Mouse (Mus musculus) lung, postnatal 36 days (tissue): ENCODE measurements at regions not wholly inside any gene's neighbourhood (a gene's known extent, or its start where the extent isn't known, plus 50 kb on each side); places are given as distances from the start of the nearest gene placed in this dataset.
A peak's percentile ranks its signal among the peaks of the same experiment; 100 is the strongest.

ENCODE experiments used
- DNase-seq: peaks from one replicate; pipeline ENCODE4 v3.0.0; 2022; ENCODE audit warnings: mixed read lengths

DNA sequence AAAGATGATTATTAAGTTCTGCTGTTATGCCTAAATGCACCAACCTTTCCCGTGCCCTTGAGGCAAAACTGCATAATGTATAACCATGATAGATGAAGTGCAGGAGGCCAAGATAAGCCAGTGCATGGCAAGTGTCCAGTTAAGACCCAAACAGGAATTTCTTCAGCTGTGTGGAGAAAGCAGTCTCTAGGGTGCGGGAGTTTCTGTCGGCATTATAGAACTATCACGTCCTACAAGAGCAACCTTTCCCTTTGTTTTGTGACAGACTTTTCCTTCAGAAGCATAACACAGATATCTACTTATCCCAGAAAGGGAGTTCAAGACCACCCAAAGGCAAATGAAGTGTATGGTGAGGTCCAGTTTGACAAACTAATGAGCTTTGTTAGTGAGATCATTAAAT is 560.1 kb upstream of the Cdh18 start:
- DNase-seq, result no peak

GRCm38 (mm10) chr15:21993309-21993708 is 555.5 kb upstream of the Cdh18 start:
- no peak for DNase-seq

- DNase-seq, result no peak
These were observed 553.5 kb upstream of the Cdh18 start for GRCm38 (mm10) chr15:21995121-21995826.

DNA sequence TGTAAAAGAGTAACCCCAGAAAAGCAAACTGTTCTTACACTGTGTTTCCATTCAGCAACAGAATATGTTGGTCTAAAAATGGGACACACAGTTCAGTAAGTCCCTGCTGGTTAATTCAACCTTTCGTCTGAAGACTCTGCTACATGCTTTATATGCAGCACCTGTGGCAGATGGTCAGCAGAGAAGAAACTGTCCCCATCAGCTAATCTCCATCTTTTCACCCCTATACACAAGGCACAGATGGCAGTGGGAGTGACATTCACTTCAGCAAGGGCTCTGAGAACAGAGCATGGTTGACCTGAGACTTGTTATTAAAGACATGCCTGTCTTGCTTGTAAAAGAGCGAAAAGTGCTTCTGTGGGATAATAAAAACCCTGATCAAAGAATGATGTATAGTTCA is 528.8 kb upstream of the Cdh18 start:
- no peak for DNase-seq

GRCm38 (mm10) chr15:22030215-22030614 is 518.6 kb upstream of the Cdh18 start:
- no peak for DNase-seq

DNA sequence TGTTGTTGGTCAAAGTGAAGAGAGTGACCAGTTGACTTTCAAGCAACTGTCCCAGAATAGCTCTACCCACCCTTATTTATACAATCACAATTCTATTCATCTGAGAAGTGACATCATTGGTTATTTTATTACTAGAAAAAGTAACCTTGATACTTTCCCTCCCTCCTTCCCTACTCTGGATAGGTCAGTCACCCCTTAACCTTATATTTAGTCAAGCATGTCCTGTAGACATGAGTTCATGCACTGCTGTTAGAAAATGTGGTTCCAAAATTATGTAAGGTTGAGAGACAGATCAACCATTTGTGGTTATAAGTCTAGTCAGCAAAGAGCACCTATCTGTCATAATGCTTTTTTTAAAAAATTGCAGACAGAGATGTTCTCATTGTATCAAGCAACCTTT is 502.4 kb upstream of the Cdh18 start:
- no peak for DNase-seq

GRCm38 (mm10) chr15:22046877-22047478 is 501.8 kb upstream of the Cdh18 start:
- no peak for DNase-seq

DNA sequence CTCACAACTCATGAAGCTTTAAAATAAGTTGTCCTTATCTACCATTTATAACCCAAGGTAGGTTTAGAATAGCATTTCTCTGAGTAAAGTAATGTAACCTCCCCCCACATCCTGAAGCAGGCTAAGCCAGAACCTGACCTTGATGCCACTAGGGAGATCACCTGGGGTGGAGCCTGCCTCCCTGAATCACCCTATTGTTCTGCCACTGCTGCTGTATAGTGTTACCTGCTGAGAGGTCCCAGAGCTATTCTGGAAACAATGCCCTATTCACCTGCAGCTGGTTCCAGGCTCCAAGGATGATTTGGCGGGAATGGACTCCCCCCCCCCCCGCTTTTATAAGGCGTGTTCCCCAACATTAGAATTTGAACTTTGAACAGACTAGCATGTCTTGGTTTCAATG is 462.0 kb upstream of the Cdh18 start:
- DNase-seq, result no peak

DNA sequence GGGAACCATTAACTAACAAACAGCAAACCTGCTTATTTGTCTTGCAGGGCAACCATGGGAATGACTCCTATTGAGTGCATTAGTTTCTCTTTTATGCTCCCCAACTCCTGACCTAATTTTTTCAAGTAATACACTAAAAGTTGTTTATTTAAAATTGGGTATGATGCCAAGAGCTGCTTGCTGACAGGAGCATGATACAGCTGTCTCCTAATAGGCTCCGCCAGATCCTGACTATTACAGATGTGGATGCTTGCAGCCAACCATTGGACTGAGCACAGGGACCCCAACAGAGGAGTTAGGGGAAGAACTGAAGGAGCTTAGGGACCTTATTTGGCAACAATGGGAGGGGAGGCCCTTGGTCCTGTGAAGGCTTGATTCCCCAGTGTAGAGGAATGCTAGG is 427.1 kb upstream of the Cdh18 start:
- peak; percentile 4 for DNase-seq

- DNase-seq, result no peak
These were observed 396.8 kb upstream of the Cdh18 start for GRCm38 (mm10) chr15:22151894-22152494.

DNA sequence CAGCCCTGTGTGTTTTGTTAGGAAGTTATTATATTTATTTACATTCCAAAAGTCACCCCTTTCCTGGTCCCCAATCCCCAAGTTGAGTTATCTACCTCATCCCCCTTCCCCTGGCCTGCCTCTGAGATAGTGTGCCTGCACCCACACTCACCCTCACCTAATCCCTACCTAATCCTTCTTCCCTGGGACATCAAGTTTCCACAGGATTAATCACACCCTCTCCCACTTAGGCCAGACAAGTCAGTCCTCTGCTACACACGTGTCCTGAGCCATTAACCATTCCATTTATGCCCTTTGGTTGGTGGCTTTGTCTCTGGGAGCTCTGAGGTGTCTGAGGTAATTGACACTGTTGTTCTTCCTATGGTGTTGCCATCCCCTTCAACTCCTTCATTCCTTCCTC is 396.1 kb upstream of the Cdh18 start:
- DNase-seq, result no peak

- DNase-seq, result no peak
These were observed 378.5 kb upstream of the Cdh18 start for GRCm38 (mm10) chr15:22170302-22170701.

GRCm38 (mm10) chr15:22208991-22209390 is 339.8 kb upstream of the Cdh18 start:
- DNase-seq, result no peak

- DNase-seq, result no peak
These were observed 316.2 kb upstream of the Cdh18 start for GRCm38 (mm10) chr15:22232629-22233028.

DNA sequence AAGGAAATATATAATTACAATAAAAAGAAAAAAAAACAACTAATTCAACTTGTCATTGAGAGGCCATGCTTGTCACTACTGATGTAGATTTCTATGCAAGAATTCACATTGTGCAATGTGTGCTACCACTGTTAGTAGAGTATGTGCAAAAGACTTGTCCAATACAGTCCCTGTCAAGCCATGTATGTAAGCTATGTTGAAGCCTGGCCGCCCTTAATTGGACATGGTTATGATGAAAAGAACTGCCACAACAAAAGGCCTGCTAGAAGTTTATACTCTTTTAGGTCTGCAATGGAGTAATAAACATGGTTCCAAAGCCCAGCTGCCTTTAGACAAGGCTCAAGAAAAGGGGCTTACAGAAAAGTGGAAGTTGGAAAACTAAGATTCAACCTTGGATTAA is 267.9 kb upstream of the Cdh18 start:
- no peak for DNase-seq

GRCm38 (mm10) chr15:22311016-22311415 is 237.8 kb upstream of the Cdh18 start:
- no peak for DNase-seq

DNA sequence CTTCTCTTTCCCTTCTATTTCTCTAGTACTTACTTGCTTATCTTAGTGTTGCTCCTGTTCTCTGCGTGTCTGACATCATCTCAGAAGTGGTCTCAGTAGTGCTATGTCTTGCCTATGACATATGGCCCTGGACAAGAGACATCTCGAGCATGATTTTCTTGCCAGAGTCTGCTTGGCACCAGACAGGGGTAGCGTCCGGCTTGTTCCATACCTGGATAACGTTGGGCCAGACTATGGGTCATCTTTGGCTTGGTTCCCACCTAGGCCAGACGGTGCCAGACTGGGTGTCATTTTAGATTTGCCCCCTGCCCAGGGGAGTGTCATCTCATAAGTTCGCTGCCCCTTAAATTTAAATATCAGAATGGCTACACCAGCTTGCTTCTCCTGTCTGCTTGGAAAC is 229.8 kb upstream of the Cdh18 start:
- no peak for DNase-seq

- no peak for DNase-seq
These were observed 209.9 kb upstream of the Cdh18 start for GRCm38 (mm10) chr15:22338941-22339340.

DNA sequence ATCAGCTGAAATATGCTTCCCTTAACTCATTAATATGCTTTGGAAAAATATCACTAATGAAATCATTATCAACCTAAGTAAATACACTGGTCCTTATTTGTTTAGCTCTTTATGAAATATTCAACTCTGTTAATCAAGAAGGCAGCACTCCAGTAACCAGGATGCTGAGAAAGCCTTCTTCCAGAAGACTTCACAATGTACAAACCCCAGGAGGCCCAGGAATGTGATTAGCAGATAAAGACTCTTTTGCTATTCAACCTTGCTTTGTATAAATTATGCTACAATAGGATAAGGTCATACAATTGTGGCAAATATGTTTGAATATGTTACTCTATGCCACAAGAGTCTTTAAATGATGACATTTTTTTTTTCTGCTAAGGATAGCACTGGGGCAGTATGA is 204.5 kb upstream of the Cdh18 start:
- no peak for DNase-seq

DNA sequence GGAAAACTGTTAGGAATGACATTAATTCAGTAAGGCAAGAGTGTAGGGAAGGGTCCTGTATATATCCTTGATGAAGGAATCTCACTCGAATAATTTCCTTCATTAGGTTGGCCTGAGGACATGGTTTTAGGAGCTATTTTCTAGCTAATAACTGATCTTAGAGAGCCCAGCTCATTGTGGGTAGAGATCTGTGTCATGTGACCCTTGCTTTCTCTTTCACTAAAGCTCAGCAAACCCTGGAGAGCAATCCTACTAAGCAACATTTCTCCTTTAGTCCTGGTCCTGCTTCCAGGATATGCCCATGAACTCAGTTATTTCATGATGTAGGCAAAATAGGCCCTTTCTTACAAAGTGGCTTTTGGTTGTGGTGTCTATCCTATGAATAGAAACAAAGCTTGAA is 197.3 kb upstream of the Cdh18 start:
- no peak for DNase-seq
